Mouse (Mus musculus): ENCODE results near the gene Napepld. TPM values are rescaled to one million over a fixed set of nuclear protein-coding genes. Genes with fewer than 3 reads are reported as not detected.
A peak's percentile ranks its signal among the peaks of the same experiment; 100 is the strongest.

The Napepld gene
- polyA plus RNA-seq, 1 experiment from 2014 or later = 2.8 TPM

DNA sequence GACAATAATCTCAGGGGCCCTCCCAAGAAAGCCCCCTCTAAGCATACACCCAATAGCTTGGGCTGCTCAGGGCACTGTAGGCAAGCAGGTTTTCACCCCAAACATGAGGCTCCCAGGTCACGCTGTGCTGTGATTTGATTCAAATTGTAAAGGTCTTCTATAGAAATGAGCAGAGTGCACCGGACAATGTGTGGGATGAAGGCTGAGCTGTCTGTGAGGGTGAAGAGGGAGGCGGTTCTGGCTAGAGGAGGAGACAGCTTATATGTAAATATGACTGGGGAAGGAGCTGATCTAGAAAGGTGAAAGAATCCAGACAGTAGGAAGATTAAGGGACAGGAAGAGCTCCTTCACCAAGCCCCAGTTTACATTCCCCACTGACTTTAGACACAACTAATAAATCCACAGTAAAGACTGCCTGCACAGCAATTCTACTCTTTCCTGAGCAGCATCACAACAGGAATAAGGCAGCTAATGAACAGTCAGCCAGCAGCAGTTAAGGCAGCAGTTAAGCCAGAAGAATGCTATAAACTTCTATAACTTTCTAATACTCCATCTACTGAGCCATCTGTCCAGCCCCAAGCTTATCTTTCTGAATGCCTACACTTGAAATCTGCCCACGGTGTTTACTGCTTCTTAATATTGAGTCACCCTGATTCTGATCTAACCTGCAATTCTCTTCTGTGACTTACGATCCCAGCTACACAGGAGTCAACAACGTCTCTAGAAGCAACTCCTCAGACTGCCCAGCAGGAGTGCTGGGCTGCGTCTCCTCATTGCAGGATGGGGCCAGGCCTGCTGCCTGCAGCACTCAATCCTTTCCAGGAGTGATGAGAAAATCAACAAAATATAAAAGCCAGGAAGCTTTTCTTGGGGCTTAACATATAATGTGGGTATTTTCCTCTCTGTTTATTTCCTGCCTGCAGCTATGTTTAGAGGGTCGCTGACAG is 33.7 kb downstream of the Napepld start:
- peaks cover 20% of the 10 kb centered on the region for H3K36me3 ChIP-seq
- 36% methylated on average over 8 of the region's 8 CpGs for WGBS
- no peaks in the 10 kb centered on the region for H3K27me3 ChIP-seq
- no peaks in the 10 kb centered on the region for H3K9me3 ChIP-seq
- H3K9ac ChIP-seq (replicated peaks) = no peak overlapping the region
- ATAC-seq (ENCODE audit: insufficient number of reproducible peaks, insufficient read depth, low FRiP score, low TSS enrichment, low read depth) = no peak
- no peak overlapping the region for H3K4me2 ChIP-seq
- H3K4me1 ChIP-seq (replicated peaks) = peaks cover 12% of the 10 kb centered on the region
- H3K27ac ChIP-seq = peak overlapping the region; percentile 35; the same call in 1 of the 2 replicates
- H3K4me3 ChIP-seq (replicated peaks) = no peak overlapping the region

DNA sequence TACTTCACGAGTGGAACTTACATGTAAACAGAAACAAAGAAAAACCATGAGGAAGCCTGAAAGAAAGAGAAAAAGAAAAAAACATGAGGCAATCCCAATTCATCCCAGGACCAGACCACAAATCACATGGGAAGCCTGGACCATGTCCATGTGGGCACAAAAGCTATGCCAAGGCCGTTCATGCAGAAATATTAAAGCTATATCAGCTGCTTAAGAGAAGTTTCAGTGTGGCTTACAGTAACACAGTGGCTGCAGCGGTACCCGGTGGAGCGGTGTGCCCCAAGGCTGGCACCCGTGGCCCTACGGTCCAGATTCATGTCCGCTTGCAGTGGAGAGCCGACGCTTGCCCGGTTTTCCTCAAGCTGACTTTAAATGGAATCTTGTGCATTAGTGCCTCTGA is 38.1 kb downstream of the Napepld start:
- 95% methylated on average over 11 of the region's 11 CpGs for WGBS
- Histone ChIP-seq H3K27me3 (no peaks in the 10 kb centered on the region), H3K9ac (replicated peaks) (no peak overlapping the region), H3K4me2 (no peak overlapping the region), H3K27ac (no peak overlapping the region), H3K4me1 (replicated peaks) (peaks cover 12% of the 10 kb centered on the region), H3K9me3 (no peaks in the 10 kb centered on the region), H3K4me3 (replicated peaks) (no peak overlapping the region), H3K36me3 (peaks cover 58% of the 10 kb centered on the region)
- no peak for ATAC-seq (ENCODE audit: insufficient number of reproducible peaks, insufficient read depth, low FRiP score, low TSS enrichment, low read depth)

DNA sequence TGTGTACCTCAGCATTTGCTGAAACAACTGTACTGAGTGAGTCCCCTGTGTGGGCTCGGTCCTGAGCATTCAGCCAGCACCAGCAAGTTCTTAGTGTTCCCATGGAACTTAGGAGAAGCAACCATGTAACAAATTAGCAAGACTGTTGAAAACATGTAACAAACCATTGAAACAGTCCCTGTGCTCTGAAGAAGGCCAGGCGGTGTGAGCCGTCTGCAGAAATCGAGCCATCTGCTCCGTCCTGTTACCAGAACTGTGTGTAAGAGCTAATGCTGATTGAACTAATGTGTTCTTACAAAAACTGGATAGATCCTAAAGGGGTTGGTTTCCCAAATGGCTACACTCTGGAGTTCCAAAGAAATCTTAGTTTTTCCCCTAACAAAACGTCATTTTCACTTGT is 40.3 kb downstream of the Napepld start:
- H3K4me2 ChIP-seq = no peak overlapping the region
- H3K9ac ChIP-seq (replicated peaks) = no peak overlapping the region
- H3K9me3 ChIP-seq = no peaks in the 10 kb centered on the region
- no peak overlapping the region for H3K27ac ChIP-seq
- no peak for ATAC-seq (ENCODE audit: insufficient number of reproducible peaks, insufficient read depth, low FRiP score, low TSS enrichment, low read depth)
- WGBS = 89% methylated on average over 6 of the region's 6 CpGs
- H3K4me1 ChIP-seq (replicated peaks) = no peaks in the 10 kb centered on the region
- peaks cover 74% of the 10 kb centered on the region for H3K36me3 ChIP-seq
- H3K4me3 ChIP-seq (replicated peaks) = no peak overlapping the region
- no peaks in the 10 kb centered on the region for H3K27me3 ChIP-seq

DNA sequence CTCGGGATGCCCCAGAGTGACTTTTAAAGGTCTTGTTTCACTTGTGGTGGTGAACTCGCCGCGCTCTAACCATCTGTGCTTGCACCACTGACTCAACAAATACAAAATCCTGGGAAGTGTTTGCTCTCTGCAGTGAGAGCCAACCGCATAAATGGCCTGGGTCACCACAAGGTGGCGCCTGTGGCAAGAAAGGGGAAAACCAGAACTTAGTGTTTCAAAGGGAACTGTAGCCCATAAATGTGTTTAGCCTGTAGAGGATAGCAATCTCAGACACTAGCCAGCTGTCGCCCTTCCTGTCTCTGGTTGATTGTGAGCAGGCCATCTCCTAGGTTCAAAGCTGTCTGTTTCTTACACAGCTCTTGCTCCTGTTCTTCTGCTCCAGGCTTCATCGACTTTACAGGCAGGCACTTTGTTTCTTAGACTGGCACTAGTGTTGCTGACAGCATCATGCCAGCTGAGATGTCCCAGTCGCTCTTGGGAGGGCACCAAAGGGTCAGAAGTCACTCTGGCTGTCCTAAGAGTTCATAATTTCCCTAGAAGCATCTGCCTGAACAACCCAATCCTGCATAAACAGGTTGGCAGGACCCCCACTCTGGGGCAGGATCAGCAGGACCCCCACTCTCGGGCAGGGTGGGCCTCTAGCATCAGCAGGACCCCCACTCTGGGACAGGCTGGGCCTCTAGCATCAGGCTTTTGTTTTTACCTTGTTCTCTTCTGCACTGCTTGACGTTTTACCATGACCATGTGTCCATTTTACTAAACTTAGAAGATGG is 42.4 kb downstream of the Napepld start:
- 46% methylated on average over 11 of the region's 11 CpGs for WGBS
- Histone ChIP-seq H3K27ac (no peak overlapping the region), H3K9me3 (no peaks in the 10 kb centered on the region), H3K4me2 (no peak overlapping the region), H3K27me3 (no peaks in the 10 kb centered on the region), H3K4me1 (replicated peaks) (no peaks in the 10 kb centered on the region), H3K9ac (replicated peaks) (no peak overlapping the region), H3K36me3 (peaks cover 73% of the 10 kb centered on the region), H3K4me3 (replicated peaks) (no peak overlapping the region)
- 0 out of 2 replicates have a peak, but pooled peaks have one; percentile 3 for ATAC-seq (ENCODE audit: insufficient number of reproducible peaks, insufficient read depth, low FRiP score, low TSS enrichment, low read depth)

DNA sequence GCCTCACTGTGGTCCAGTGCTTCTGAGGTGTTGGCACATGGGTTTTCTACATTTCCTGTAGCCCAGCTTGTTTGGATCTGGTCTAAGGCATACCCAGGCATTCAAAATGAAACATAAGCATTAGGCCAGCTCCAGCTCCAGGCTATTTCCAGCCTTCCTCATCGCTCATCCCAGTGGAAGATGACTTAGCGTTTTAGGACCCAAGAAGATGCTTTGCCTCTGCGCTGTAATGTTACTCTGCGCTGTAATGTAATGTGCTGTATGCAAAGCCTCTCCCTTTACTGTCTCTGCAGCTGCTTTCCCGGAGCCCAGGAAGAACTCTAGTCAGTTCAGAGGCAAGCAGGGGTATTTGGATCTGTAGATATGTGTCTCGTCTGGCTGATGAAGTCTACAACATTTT is 43.2 kb downstream of the Napepld start:
- Histone ChIP-seq H3K4me2 (no peak overlapping the region), H3K27me3 (no peaks in the 10 kb centered on the region), H3K4me1 (replicated peaks) (no peaks in the 10 kb centered on the region), H3K27ac (no peak overlapping the region), H3K9me3 (no peaks in the 10 kb centered on the region), H3K4me3 (replicated peaks) (no peak overlapping the region), H3K36me3 (peaks cover 72% of the 10 kb centered on the region), H3K9ac (replicated peaks) (no peak overlapping the region)
- 95% methylated on average over 6 of the region's 6 CpGs for WGBS
- no peak for ATAC-seq (ENCODE audit: insufficient number of reproducible peaks, insufficient read depth, low FRiP score, low TSS enrichment, low read depth)

DNA sequence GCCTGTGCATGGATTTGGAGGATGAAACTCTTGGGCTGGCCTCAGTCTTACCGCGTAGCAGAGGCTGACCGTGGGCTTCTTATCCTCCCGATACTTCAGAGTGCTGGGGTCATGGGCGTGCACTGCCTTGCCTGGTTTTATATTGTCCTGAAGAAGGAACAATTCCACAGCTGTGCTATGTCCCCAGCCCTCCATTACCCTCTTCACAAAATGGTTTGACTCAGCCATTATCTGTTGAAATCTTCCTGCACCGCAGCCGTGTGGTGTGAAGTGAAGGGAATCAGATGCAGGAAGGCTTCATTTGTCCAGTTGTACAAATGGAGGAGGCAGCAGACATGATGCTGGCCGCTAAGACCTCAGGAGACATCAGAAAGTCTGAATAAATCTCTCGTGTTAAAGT is 44.3 kb downstream of the Napepld start:
- Histone ChIP-seq H3K9me3 (no peaks in the 10 kb centered on the region), H3K4me2 (no peak overlapping the region), H3K36me3 (peaks cover 75% of the 10 kb centered on the region), H3K4me3 (replicated peaks) (no peak overlapping the region), H3K9ac (replicated peaks) (no peak overlapping the region), H3K27ac (no peak overlapping the region), H3K27me3 (no peaks in the 10 kb centered on the region), H3K4me1 (replicated peaks) (no peaks in the 10 kb centered on the region)
- no peak for ATAC-seq (ENCODE audit: insufficient number of reproducible peaks, insufficient read depth, low FRiP score, low TSS enrichment, low read depth)
- 94% methylated on average over 9 of the region's 9 CpGs for WGBS

DNA sequence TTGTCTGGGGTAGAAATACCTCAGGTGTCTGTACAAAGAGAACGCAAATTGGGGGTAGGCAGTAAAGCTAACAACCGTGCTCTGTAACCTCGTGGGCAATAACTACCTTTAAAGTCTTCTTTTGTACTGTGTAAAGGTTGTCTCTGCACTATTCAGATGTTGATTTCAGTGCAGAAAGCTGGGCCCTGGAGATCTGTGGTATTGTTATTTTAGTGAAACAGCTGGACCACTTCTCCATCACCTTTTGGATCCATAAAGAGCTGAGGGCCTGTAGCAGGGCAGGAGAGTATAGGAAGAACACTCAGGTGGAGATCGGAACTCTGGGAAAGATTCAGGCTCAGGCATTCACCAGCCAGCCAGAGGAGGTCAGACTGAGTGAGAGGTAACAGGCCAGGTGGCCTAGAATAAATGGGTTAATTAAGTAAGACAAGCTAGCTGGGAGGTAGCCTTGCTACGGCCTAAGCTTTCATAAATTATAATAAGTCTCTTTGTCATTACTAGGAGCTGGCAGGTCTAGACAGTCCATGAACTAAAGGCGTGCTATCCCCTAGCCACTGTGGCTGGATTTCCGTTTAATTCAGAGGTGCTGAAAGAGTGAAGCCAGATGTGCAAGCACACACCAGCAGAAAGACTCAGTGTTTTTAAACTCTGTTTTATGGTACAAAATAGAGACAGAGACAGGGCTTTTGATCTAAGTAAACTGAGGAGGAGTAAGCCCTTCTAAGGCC is 49.1 kb downstream of the Napepld start:
- 70% methylated on average over 7 of the region's 7 CpGs for WGBS
- H3K4me2 ChIP-seq = no peak overlapping the region

DNA sequence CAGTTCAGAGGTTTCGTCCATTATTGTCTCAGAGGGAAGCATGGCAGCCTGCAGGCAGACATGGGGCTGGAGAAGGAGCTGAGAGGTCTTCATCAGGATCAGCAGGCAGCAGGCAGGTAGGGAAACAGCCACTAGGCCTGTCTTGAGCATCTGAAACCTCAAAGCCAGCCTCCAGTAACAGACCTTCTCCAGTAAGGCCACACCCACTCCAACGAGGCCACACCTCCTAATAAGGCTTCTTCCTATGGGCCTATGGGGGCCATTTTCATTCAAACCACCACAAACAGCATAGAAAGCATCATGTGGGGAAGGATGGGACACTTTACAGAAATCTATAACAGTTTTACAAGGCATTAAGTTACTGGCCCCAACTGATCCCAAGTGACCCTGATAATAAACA is 50.5 kb downstream of the Napepld start:
- no peak for ATAC-seq (ENCODE audit: insufficient number of reproducible peaks, insufficient read depth, low FRiP score, low TSS enrichment, low read depth)
- Histone ChIP-seq H3K9me3 (no peaks in the 10 kb centered on the region), H3K4me2 (no peak overlapping the region), H3K27me3 (no peaks in the 10 kb centered on the region), H3K27ac (no peak overlapping the region), H3K4me3 (replicated peaks) (no peak overlapping the region), H3K36me3 (peaks cover 69% of the 10 kb centered on the region), H3K4me1 (replicated peaks) (peaks cover 12% of the 10 kb centered on the region), H3K9ac (replicated peaks) (no peak overlapping the region)
- 74% methylated on average over 2 of the region's 2 CpGs for WGBS

More for the DNA sequence above, 49.1 kb downstream of the Napepld start:
- H3K36me3 ChIP-seq = peaks cover 77% of the 10 kb centered on the region
- no peaks in the 10 kb centered on the region for H3K27me3 ChIP-seq
- H3K9ac ChIP-seq (replicated peaks) = no peak overlapping the region
- H3K4me3 ChIP-seq (replicated peaks) = no peak overlapping the region
- H3K4me1 ChIP-seq (replicated peaks) = peaks cover 5% of the 10 kb centered on the region
- H3K9me3 ChIP-seq = no peaks in the 10 kb centered on the region
- peak; percentile 80 for ATAC-seq (ENCODE audit: insufficient number of reproducible peaks, insufficient read depth, low FRiP score, low TSS enrichment, low read depth)
- H3K27ac ChIP-seq = no peak overlapping the region

DNA sequence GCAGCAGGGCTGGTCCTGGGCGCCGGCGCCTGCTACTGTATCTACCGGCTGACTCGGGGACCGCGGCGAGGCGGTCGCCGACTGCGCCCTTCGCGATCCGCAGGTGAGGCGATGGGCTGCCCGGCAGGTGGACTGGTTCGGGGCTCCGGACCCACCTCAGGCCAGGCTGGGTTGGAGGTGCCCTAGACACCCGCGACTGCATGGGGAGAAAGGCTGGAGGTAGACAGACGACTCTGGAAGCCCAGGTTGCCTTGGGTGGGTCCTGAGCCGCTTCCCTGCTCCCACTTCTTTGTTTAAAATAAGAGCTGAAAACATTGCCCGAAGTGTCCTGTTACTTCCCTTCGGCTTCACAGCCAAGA is 55.1 kb downstream of the Napepld start:
- peak overlapping the region; percentile 85 for H3K9ac ChIP-seq (replicated peaks)
- peaks cover 36% of the 10 kb centered on the region for H3K36me3 ChIP-seq
- peak overlapping the region; percentile 86 for H3K4me2 ChIP-seq
- H3K27me3 ChIP-seq = peaks cover 14% of the 10 kb centered on the region; the same call in 1 of the 2 replicates
- H3K4me1 ChIP-seq (replicated peaks) = peaks cover 18% of the 10 kb centered on the region
- WGBS = under 1% methylated on average over 25 of the region's 25 CpGs
- H3K27ac ChIP-seq = peak overlapping the region; percentile 90
- peak; percentile 60 for ATAC-seq (ENCODE audit: insufficient number of reproducible peaks, insufficient read depth, low FRiP score, low TSS enrichment, low read depth)
- H3K4me3 ChIP-seq (replicated peaks) = peak overlapping the region; percentile 81
- H3K9me3 ChIP-seq = no peaks in the 10 kb centered on the region

DNA sequence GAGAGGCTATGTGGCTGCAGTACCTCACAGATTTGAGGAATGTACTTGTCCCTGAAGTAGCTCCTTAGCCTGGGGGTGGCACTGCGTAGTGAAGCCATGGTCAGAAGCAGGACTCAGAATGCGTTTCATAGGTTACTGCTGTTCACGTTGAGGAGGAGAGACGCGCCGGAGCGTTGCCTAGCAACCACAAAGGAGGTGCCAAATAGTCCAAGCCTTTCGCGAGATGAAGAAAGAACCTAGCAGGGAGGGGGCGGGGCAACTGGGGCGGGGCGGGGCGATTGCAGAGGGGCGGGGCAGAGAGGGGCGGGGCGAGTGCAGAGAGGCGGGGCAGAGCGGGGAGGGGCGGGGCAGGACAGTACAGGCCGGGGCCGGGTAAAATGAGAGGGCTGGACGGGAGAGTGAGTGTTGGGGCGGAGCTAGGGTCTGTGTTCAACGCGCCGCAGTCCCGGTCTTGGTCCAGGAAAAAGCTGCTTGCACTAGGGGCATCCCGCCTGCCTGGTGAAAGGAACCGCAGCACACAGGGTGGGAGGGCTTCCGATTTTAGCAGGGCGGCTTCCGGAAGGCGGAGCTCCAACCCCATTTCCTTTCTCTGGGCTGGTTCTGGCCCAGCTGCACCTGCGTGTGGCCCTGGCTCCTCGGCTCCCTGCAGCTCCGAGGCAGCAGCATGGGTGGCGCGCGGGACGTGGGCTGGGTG is 55.6 kb downstream of the Napepld start, which contains the start of the genes Fbxl13 and Armc10:
Gene Fbxl13, minus strand, starts transcription at position 196 of the 694 bp plus-strand sequence.
Gene Armc10, plus strand, starts transcription at position 375 of the 694 bp plus-strand sequence.
- under 1% methylated on average over 33 of the region's 40 CpGs for WGBS
- peaks cover 18% of the 10 kb centered on the region for H3K4me1 ChIP-seq (replicated peaks)
- H3K4me2 ChIP-seq = peak within 1 kb of the TSS; percentile 86
- no peaks in the 10 kb centered on the region for H3K9me3 ChIP-seq
- H3K9ac ChIP-seq (replicated peaks) = peak within 1 kb of the TSS; percentile 85
- ATAC-seq (ENCODE audit: insufficient number of reproducible peaks, insufficient read depth, low FRiP score, low TSS enrichment, low read depth) = peak; percentile 98
- peak within 1 kb of the TSS; percentile 81 for H3K4me3 ChIP-seq (replicated peaks)
- peak within 1 kb of the TSS; percentile 90 for H3K27ac ChIP-seq
- H3K27me3 ChIP-seq = peaks cover 14% of the 10 kb centered on the region; the same call in 1 of the 2 replicates
- peaks cover 31% of the 10 kb centered on the region for H3K36me3 ChIP-seq

All from limb, embryonic 12.5 days (tissue).